Mouse (Mus musculus) midbrain, embryonic 12.5 days (tissue): Measurements from ENCODE around the gene Hs6st3. TPM values are rescaled to one million over a fixed set of nuclear protein-coding genes. Genes with fewer than 3 reads are reported as not detected.
"Not testable (repeated sequence)": the region's sequence is repeated elsewhere in the genome, so short reads cannot be mapped to it uniquely, and the experiment has no call there.

Experiments
- ATAC-seq: fragments of 200-750 bp; cut with Nextera tagmentation; 2 replicates; pipeline ENCODE4 v1.8.0; 2017; ENCODE audit warnings: low read depth, moderate TSS enrichment, moderate library complexity; ENCODE audit not compliant: low FRiP score
- H3K27ac ChIP-seq: fragments of 300-500 bp; sonication (generic); replicated peaks from 2 replicates; pipeline ENCODE4 v1.5.1; 2016; ENCODE audit warnings: mild to moderate bottlenecking
- H3K27me3 ChIP-seq: fragments of 300-500 bp; sonication (generic); 2 replicates; pipeline ENCODE4 v1.6.1; 2016; ENCODE audit warnings: mild to moderate bottlenecking
- H3K36me3 ChIP-seq: fragments of 300-500 bp; sonication (generic); 2 replicates; pipeline ENCODE4 v1.6.1; 2016
- H3K4me1 ChIP-seq: fragments of 300-500 bp; sonication (generic); 2 replicates; pipeline ENCODE4 v1.6.1; 2016
- H3K4me2 ChIP-seq: fragments of 300-500 bp; sonication (generic); replicated peaks from 2 replicates; pipeline ENCODE4 v1.6.1; 2016; ENCODE audit warnings: mild to moderate bottlenecking, moderate library complexity
- H3K4me3 ChIP-seq: fragments of 300-500 bp; sonication (generic); 2 replicates; pipeline ENCODE4 v1.5.1; 2016; ENCODE audit warnings: mild to moderate bottlenecking
- H3K9ac ChIP-seq: fragments of 300-500 bp; sonication (generic); replicated peaks from 2 replicates; pipeline ENCODE4 v1.6.1; 2016; ENCODE audit warnings: mild to moderate bottlenecking, moderate library complexity
- H3K9me3 ChIP-seq: fragments of 300-500 bp; sonication (generic); 2 replicates; pipeline ENCODE4 v1.6.1; 2016; ENCODE audit warnings: mild to moderate bottlenecking
- WGBS: fragments of 180-500 bp; shearing (Covaris S2); methylation state at CpG from one replicate; pipeline ENCODE4 v1.1.7; 2016; 5-methylcytosine and 5-hydroxymethylcytosine counted together
- polyA plus RNA-seq: library from polyadenylated mRNA; unstranded; fragments of >200 nt; fragmentation: Nextera tagmentation; extraction: Ambion mirVana; gene quantifications from 2 replicates; pipeline ENCODE4 v1.2.1, GENCODE M21; 2016

The Hs6st3 gene
- polyA plus RNA-seq, 1 experiment from 2014 or later = 0.88 TPM

DNA sequence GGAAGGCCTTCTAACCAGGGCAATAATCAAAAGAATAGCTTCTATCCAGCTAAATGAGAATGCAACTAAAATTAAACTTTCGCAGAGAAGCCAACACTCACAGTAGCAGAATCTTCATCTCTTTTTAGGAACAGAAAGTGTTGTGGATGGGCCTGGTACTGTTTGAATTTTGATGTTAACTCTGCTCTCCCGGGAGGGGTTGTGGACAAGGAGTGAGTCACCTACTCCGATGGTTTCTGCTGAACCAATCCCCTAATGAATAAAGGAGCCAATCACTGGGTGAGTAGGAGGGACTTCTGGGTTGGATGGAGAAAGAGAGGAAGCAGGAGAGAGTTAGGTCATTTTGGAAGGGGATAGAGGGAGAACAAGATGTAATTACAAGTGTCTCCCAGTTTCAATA is 117.3 kb downstream of the Hs6st3 start:
- Histone ChIP-seq H3K4me3 (no peak overlapping the region), H3K4me2 (no peak overlapping the region), H3K27me3 (no peaks in the 10 kb centered on the region), H3K9ac (no peak overlapping the region), H3K36me3 (no peaks in the 10 kb centered on the region), H3K27ac (no peak overlapping the region), H3K4me1 (no peaks in the 10 kb centered on the region), H3K9me3 (no peaks in the 10 kb centered on the region)
- ATAC-seq = no peak
- 84% methylated on average over 3 of the region's 3 CpGs for WGBS

DNA sequence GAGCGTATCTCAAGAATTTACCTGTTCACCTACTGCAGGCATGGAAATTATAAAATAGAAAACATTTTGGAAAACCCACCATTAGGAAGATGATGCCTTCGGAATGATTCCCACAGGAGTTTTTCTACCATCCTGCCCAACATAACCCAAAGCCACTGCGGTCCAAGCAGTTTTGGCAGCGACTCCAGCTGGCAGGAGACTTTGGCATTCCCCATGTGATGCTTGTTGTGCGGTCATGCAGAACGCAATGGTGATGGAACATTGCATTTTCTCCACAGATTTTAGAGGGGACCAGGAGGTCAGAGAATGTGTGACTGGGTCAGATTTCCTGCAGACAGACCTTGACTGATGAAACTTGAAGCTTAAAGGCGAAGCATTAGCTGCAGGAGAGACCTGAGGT is 118.9 kb downstream of the Hs6st3 start:
- no peaks in the 10 kb centered on the region for H3K36me3 ChIP-seq
- H3K4me2 ChIP-seq = no peak overlapping the region
- H3K27ac ChIP-seq = no peak overlapping the region
- no peaks in the 10 kb centered on the region for H3K9me3 ChIP-seq
- no peak overlapping the region for H3K9ac ChIP-seq
- H3K4me1 ChIP-seq = no peaks in the 10 kb centered on the region
- H3K27me3 ChIP-seq = no peaks in the 10 kb centered on the region
- WGBS = 88% methylated on average over 7 of the region's 7 CpGs
- no peak for ATAC-seq
- H3K4me3 ChIP-seq = no peak overlapping the region

DNA sequence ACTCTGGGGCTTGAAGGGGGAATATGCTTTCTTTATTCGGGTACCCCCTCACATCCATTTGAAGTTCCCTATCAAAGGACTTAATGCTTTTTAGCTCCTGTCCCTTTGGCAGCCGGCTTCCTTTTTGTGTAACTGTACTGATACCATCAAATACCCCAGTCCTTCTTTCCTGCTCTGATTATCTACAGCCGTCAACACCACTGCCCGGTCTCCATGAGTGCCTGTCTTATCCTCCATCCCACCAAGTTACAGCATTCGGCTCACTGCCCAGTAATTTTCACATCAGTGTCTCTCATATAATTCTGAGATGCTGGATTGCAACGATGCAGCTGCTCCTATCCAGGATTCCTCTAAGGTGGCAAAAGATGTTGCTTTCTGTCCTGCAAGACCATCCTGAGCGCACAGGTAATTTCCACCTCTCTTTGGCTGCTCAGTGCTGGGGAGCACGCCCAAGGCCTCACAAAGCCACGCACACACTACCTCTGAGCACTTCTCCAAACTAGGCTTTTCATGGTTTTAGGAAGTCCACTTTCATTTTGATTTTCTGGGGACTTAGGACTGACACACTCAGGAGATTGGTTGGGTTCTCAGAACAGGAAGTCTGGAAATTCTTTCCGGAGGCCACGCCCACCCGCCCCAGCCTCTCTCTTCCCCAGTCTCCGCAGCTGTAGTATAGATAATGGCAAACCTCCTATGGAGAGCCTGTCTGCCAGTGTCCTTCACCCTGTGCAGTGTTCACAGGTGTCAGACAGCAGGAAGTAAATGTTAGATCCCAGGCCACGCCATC is 122.2 kb downstream of the Hs6st3 start:
- H3K36me3 ChIP-seq = no peaks in the 10 kb centered on the region
- no peak overlapping the region for H3K9ac ChIP-seq
- WGBS = 74% methylated on average over 14 of the region's 14 CpGs
- H3K27me3 ChIP-seq = no peaks in the 10 kb centered on the region
- H3K4me3 ChIP-seq = no peak overlapping the region
- H3K9me3 ChIP-seq = no peaks in the 10 kb centered on the region
- no peak overlapping the region for H3K4me2 ChIP-seq
- ATAC-seq = no peak
- no peak overlapping the region for H3K27ac ChIP-seq
- no peaks in the 10 kb centered on the region for H3K4me1 ChIP-seq

GRCm38 (mm10) chr14:119266334-119266733 is 128.2 kb downstream of the Hs6st3 start:
- H3K27ac ChIP-seq = no peak overlapping the region
- no peaks in the 10 kb centered on the region for H3K36me3 ChIP-seq
- no peaks in the 10 kb centered on the region for H3K4me1 ChIP-seq
- no peaks in the 10 kb centered on the region for H3K9me3 ChIP-seq
- H3K4me2 ChIP-seq = no peak overlapping the region
- no peak overlapping the region for H3K4me3 ChIP-seq
- 83% methylated on average over 7 of the region's 7 CpGs for WGBS
- no peak overlapping the region for H3K9ac ChIP-seq
- ATAC-seq = no peak
- H3K27me3 ChIP-seq = no peaks in the 10 kb centered on the region

GRCm38 (mm10) chr14:119273088-119273487 is 134.9 kb downstream of the Hs6st3 start:
- WGBS = 81% methylated on average over 7 of the region's 7 CpGs
- H3K27ac ChIP-seq = no peak overlapping the region
- H3K4me2 ChIP-seq = no peak overlapping the region
- H3K36me3 ChIP-seq = no peaks in the 10 kb centered on the region
- H3K9ac ChIP-seq = no peak overlapping the region
- H3K9me3 ChIP-seq = no peaks in the 10 kb centered on the region
- H3K4me3 ChIP-seq = no peak overlapping the region
- H3K4me1 ChIP-seq = no peaks in the 10 kb centered on the region
- no peak for ATAC-seq
- H3K27me3 ChIP-seq = no peaks in the 10 kb centered on the region

DNA sequence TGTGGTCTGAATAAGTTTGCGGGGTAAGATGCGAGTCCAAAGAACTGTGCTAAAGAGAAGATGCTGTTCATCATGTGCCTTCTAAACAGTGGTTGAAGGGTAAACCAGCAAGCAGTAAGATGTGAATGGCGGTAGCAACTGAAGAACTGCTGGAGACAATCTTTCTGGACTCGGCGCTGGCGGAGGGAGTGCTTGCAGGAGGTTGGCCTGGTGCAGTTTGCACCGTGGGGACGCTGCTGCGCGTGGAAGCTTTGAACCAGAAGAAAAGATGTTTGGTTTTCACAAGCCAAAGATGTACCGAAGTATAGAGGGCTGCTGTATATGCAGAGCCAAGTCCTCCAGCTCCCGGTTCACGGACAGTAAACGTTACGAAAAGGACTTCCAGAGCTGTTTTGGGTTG is 140.0 kb downstream of the Hs6st3 start:
- not testable (repeated sequence) for H3K9ac ChIP-seq, H3K27me3 ChIP-seq, H3K9me3 ChIP-seq, H3K4me1 ChIP-seq, H3K4me2 ChIP-seq, H3K27ac ChIP-seq, H3K36me3 ChIP-seq, ATAC-seq, H3K4me3 ChIP-seq
- 95% methylated on average over 15 of the region's 15 CpGs for WGBS

GRCm38 (mm10) chr14:119283951-119284350 is 145.8 kb downstream of the Hs6st3 start:
- H3K27ac ChIP-seq = no peak overlapping the region
- H3K9ac ChIP-seq = no peak overlapping the region
- H3K36me3 ChIP-seq = no peaks in the 10 kb centered on the region
- H3K27me3 ChIP-seq = no peaks in the 10 kb centered on the region
- ATAC-seq = no peak
- H3K4me3 ChIP-seq = no peak overlapping the region
- H3K9me3 ChIP-seq = no peaks in the 10 kb centered on the region
- no peak overlapping the region for H3K4me2 ChIP-seq
- H3K4me1 ChIP-seq = no peaks in the 10 kb centered on the region
- 80% methylated on average over 3 of the region's 3 CpGs for WGBS

DNA sequence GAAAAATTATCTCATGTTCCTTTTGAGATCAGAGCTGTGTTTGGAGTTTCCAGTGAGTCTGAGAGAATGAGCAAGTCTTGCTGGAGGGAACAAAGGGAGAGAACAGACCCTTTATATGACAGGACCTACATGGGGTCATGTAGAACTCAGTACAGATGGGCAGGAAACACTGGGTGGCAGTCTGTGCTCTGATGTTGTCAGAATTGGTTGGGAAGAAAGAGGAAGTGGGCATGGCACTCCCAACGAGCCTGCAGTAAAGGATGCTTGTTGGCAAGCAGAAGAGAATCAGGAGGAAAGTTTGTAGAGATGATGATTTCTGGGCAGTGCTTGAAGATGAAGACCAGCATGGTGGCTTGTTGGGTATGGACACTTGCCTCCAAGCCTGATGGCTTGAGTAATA is 151.5 kb downstream of the Hs6st3 start:
- no peak overlapping the region for H3K4me3 ChIP-seq
- no peaks in the 10 kb centered on the region for H3K9me3 ChIP-seq
- no peak overlapping the region for H3K27ac ChIP-seq
- no peak overlapping the region for H3K9ac ChIP-seq
- 76% methylated on average over 1 of the region's 1 CpGs for WGBS
- no peaks in the 10 kb centered on the region for H3K27me3 ChIP-seq
- no peaks in the 10 kb centered on the region for H3K36me3 ChIP-seq
- no peaks in the 10 kb centered on the region for H3K4me1 ChIP-seq
- no peak overlapping the region for H3K4me2 ChIP-seq
- no peak for ATAC-seq

- no peak for ATAC-seq
- Histone ChIP-seq H3K36me3 (no peaks in the 10 kb centered on the region), H3K4me3 (no peak overlapping the region), H3K9me3 (no peaks in the 10 kb centered on the region), H3K27ac (no peak overlapping the region), H3K27me3 (no peaks in the 10 kb centered on the region), H3K9ac (no peak overlapping the region), H3K4me2 (no peak overlapping the region), H3K4me1 (no peaks in the 10 kb centered on the region)
- WGBS = 86% methylated on average over 6 of the region's 6 CpGs
Measured at GRCm38 (mm10) chr14:119294071-119294470, 155.9 kb downstream of the Hs6st3 start.

DNA sequence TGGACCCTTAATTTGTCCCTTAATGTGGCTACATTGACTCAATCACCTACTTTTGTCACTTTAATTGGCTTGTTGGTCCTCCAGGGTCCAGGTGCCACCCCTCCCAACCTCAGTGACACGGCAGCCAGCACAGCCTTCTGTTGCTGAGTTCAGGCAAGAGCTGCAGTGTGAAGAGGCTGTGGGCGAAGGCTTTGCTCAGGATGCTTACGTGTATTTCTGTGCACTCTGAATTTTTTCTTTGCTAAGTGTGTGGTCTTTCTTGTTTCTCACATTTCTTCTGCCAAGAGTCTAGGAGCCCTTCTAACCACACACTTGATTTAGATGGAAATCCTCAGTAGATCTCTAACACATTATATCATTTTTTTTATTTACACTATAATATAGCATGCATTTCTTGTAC is 168.3 kb downstream of the Hs6st3 start:
- no peak overlapping the region for H3K4me2 ChIP-seq
- H3K9me3 ChIP-seq = no peaks in the 10 kb centered on the region
- H3K27me3 ChIP-seq = no peaks in the 10 kb centered on the region
- 77% methylated on average over 3 of the region's 3 CpGs for WGBS
- no peaks in the 10 kb centered on the region for H3K4me1 ChIP-seq
- H3K36me3 ChIP-seq = no peaks in the 10 kb centered on the region
- no peak overlapping the region for H3K9ac ChIP-seq
- no peak overlapping the region for H3K27ac ChIP-seq
- no peak for ATAC-seq
- no peak overlapping the region for H3K4me3 ChIP-seq

DNA sequence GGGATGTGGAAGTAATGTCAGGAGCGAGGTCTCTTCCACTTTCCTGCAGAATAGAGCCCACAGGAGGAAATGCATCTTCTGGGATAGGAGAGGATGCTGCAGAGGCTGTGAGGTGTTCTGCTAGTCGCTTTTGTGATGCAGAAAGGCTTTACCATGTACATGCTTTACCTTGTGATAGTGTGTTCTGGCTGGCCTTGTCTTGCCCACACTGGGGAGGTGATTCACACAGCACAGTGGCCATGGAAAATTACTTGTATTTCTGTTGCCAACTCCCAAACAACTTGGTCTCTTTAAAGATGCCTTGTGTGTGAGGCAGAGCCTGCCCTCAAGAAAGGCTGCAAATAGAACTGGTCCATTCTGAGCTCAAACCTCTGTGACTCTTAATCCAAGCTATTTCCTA is 180.2 kb downstream of the Hs6st3 start:
- H3K27me3 ChIP-seq = no peaks in the 10 kb centered on the region
- no peaks in the 10 kb centered on the region for H3K9me3 ChIP-seq
- ATAC-seq = no peak
- H3K4me3 ChIP-seq = no peak overlapping the region
- no peaks in the 10 kb centered on the region for H3K4me1 ChIP-seq
- H3K27ac ChIP-seq = no peak overlapping the region
- WGBS = 92% methylated on average over 2 of the region's 2 CpGs
- no peak overlapping the region for H3K9ac ChIP-seq
- H3K36me3 ChIP-seq = no peaks in the 10 kb centered on the region
- no peak overlapping the region for H3K4me2 ChIP-seq

DNA sequence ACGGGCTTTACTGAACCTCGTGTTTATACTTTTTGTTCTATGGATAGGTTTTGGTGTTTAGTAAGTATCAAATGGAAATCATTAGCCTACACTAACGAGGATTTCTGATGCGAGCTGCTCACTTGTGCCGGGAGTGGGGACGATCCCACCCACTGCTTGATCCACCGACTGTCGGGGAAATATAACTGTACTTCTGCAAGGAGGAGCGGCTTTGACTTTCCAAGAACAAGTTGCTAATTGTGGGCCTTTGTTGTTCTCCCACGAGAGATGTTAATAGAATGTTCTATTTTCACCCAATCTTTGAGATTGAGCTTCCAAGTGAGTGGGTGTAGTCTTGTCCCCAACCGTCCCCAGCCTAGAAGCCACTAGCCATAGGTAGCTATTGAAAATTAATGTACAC is 209.1 kb downstream of the Hs6st3 start:
- no peaks in the 10 kb centered on the region for H3K27me3 ChIP-seq
- H3K36me3 ChIP-seq = no peaks in the 10 kb centered on the region
- WGBS = 80% methylated on average over 11 of the region's 11 CpGs
- no peaks in the 10 kb centered on the region for H3K4me1 ChIP-seq
- no peak overlapping the region for H3K27ac ChIP-seq
- no peaks in the 10 kb centered on the region for H3K9me3 ChIP-seq
- H3K9ac ChIP-seq = no peak overlapping the region
- no peak overlapping the region for H3K4me3 ChIP-seq
- ATAC-seq = no peak
- H3K4me2 ChIP-seq = no peak overlapping the region

GRCm38 (mm10) chr14:119361414-119361813 is 223.3 kb downstream of the Hs6st3 start:
- Histone ChIP-seq H3K27ac (no peak overlapping the region), H3K36me3 (no peaks in the 10 kb centered on the region), H3K4me2 (no peak overlapping the region), H3K4me3 (no peak overlapping the region), H3K9me3 (no peaks in the 10 kb centered on the region), H3K27me3 (no peaks in the 10 kb centered on the region), H3K4me1 (no peaks in the 10 kb centered on the region), H3K9ac (no peak overlapping the region)
- WGBS = 92% methylated on average over 4 of the region's 4 CpGs
- no peak for ATAC-seq
